Mouse (Mus musculus): ENCODE measurements around the gene Pdia3. TPM values are rescaled to one million over a fixed set of nuclear protein-coding genes. Genes with fewer than 3 reads are reported as not detected.
"Not testable (repeated sequence)": the region's sequence is repeated elsewhere in the genome, so short reads cannot be mapped to it uniquely, and the experiment has no call there.

Pdia3 gene
- 291 and 374 TPM in 2 replicates for polyA plus RNA-seq (2015; fragmentation: Nextera tagmentation; extraction: Ambion mirVana)

DNA sequence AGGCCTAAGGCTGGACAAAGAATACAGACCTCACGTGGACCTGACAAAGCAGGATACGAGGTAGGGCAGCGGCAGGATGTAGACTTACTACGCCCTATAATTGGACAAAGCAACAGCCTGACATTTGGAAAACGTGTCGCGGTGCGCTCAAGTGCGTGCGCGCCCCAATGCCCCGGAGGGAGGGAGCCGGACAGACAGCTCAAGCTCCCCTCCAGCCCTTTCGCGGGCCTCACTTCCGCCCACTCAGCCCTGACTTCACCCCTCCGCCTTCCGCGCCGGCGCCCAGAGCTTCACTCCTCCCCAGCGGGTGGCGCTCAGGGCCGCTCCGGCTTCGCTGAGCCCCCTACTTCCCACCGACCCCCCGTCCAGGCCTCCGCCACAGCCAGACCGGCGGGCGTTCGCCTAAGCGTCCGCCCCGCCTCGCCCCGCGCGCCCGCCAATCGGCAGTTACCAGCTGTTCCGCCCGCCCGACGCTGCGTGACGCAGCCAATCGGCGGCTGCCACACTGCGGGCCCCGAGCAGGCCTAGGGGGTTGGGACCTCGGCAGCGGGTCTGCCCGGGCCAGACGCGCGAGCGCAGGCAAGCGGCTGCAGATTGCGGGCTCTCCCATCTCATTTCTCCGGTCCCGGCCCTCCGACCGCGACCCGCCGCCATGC, at the start of gene Pdia3, which contains the start of gene Catsper2:
Gene Pdia3, plus strand, starts transcription at position 389 of the 656 bp plus-strand sequence.
Gene Catsper2, minus strand, starts transcription at position 406 of the 656 bp plus-strand sequence.
- under 1% methylated on average over 68 of the region's 68 CpGs for WGBS (ENCODE audit: insufficient replicate concordance)
- DNase-seq (peak; percentile 94), ATAC-seq (ENCODE audit: low read depth) (peak; percentile 97)
- H3K27me3 ChIP-seq, result no peaks in the 10 kb centered on the region
- peak within 1 kb of the TSS; percentile 88 for H3K4me2 ChIP-seq
- peaks cover 52% of the 10 kb centered on the region for H3K4me1 ChIP-seq (replicated peaks)
- H3K36me3 ChIP-seq, result peaks cover 24% of the 10 kb centered on the region
- H3K27ac ChIP-seq, result peak within 1 kb of the TSS; percentile 95
- peak within 1 kb of the TSS; percentile 98 for H3K4me3 ChIP-seq (replicated peaks)
- peak within 1 kb of the TSS; percentile 99 for H3K9ac ChIP-seq
- no peaks in the 10 kb centered on the region for H3K9me3 ChIP-seq (replicated peaks)

DNA sequence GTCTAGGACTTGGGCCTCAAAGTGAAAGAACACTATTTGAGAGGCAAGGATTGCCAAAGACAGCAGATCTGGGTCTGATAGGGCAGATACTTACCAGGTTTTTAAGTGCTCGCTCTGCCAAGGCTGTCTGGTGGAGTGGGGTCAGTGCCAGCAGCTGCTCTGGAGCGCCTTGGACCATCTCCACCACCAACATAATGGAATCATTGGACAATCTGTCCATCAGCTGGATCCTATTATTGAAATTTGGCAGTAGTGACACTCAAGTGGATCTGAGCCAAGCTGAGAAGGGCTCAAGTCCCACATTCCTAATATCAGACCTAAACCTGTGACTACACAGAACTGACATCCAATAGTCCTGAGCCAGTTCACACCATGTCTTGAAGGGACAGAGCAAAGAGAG, 44.7 kb upstream of the Pdia3 start:
- DNase-seq, result no peak
- Histone ChIP-seq H3K4me1 (replicated peaks) (no peaks in the 10 kb centered on the region), H3K4me2 (no peak overlapping the region), H3K9me3 (replicated peaks) (no peaks in the 10 kb centered on the region), H3K36me3 (no peaks in the 10 kb centered on the region), H3K27ac (no peak overlapping the region), H3K27me3 (no peaks in the 10 kb centered on the region), H3K9ac (no peak overlapping the region), H3K4me3 (replicated peaks) (no peak overlapping the region)
- WGBS (ENCODE audit: insufficient replicate concordance), result 63% methylated on average over 2 of the region's 2 CpGs
- no peak for ATAC-seq (ENCODE audit: low read depth)

DNA sequence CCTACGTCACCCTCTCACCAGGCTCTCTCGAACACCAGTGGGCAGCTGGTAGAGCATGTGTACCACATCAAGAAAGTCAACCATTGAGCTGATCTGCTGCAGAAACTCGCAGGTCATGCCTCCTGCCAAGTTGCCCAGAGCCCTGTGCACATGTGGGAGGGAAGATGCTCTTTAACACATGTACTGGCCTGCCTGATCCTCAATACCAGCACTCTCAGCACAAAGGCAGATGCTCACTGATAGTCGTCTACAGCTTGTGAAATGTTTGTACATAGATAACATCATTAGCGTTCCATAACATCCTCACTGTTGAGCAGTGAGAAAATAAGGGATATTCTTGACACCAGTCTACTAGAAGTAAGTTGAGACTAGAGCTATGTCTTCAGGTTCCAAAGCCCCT, 42.7 kb upstream of the Pdia3 start:
- Histone ChIP-seq H3K4me3 (replicated peaks) (no peak overlapping the region), H3K27me3 (no peaks in the 10 kb centered on the region), H3K4me1 (replicated peaks) (no peaks in the 10 kb centered on the region), H3K9ac (no peak overlapping the region), H3K9me3 (replicated peaks) (no peaks in the 10 kb centered on the region), H3K27ac (no peak overlapping the region), H3K4me2 (no peak overlapping the region), H3K36me3 (no peaks in the 10 kb centered on the region)
- WGBS (ENCODE audit: insufficient replicate concordance), result 58% methylated on average over 5 of the region's 5 CpGs
- ATAC-seq (ENCODE audit: low read depth) (no peak), DNase-seq (no peak)

DNA sequence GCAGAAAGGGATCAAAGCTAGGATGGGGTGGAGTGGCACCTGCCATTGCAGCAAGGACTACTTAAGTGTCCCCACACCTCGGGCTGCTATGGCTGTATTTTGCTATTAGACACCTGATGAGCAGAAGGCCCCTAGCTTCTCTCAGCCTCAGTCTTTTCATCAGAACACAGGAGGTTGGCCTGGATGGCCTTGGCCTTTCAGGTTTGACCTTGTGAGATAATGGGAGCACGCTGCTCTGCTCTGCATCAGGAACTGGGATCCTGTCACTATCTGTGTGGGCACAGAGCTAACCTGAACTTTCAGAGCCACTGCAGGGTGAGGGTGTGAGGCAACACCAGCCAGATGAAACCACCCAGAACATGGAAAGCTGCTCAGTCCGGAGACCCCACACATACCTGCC, 41.3 kb upstream of the Pdia3 start:
- DNase-seq (no peak), ATAC-seq (ENCODE audit: low read depth) (no peak)
- no peak overlapping the region for H3K27ac ChIP-seq
- no peaks in the 10 kb centered on the region for H3K36me3 ChIP-seq
- H3K9me3 ChIP-seq (replicated peaks), result no peaks in the 10 kb centered on the region
- no peaks in the 10 kb centered on the region for H3K27me3 ChIP-seq
- no peak overlapping the region for H3K9ac ChIP-seq
- no peaks in the 10 kb centered on the region for H3K4me1 ChIP-seq (replicated peaks)
- 68% methylated on average over 3 of the region's 3 CpGs for WGBS (ENCODE audit: insufficient replicate concordance)
- H3K4me2 ChIP-seq, result no peak overlapping the region
- H3K4me3 ChIP-seq (replicated peaks), result no peak overlapping the region

DNA sequence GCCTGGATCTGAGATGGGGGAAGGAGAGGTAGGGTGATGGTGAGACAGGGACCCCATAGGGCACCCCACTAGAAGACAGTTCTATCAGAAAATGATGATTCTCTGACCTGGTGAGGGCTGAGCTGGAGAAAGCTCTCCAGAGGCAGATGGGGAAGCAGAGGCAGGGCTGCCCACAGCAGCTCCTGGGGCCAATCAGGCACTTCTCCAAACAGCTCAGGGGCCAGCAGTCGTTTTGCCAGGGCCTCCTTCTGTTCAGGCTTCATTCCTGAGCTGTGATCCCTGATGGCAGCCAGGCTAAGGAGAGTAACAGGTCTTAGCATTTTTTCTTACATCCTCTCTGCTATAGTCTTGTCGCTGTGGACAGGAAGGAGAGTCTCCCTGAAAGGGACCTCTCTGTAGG, 38.8 kb upstream of the Pdia3 start:
- no peak for ATAC-seq (ENCODE audit: low read depth)
- WGBS (ENCODE audit: insufficient replicate concordance), result 27% methylated on average over 2 of the region's 2 CpGs

DNA sequence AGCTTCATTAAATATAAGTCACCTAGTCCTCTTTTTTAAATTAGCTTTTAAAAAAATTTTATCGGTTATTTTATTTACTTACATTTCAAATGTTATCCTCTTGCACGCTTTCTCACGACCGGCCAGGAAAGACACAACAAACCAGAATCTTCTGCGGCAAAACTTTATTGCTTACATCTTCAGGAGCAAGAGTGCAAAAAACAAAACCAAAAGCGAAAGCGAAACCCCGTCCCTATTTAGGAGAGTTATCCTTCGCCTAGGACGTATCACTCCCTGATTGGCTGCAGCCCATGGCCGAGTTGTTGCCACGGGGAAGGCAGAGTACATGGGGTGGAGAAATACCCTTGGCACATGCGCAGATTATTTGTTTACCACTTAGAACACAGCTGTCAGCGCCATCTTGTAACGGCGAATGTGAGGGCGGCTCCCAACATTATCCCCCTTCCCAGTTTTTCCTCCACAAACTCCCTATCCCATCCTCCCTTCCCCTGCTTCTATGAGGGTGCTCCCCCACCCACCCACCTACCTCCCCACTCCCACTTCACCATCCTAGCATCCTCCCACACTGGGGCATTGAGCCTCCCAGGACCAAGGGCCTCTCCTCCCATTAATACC, 26.5 kb upstream of the Pdia3 start, which contains the start of gene Strc:
Gene Strc, minus strand, starts transcription at position 208 of the 615 bp plus-strand sequence.
- DNase-seq; H3K4me3 ChIP-seq (replicated peaks); H3K9me3 ChIP-seq (replicated peaks); ATAC-seq (ENCODE audit: low read depth); H3K36me3 ChIP-seq; H3K4me1 ChIP-seq (replicated peaks); H3K27me3 ChIP-seq; H3K9ac ChIP-seq; H3K4me2 ChIP-seq; H3K27ac ChIP-seq: not testable (repeated sequence)
- WGBS (ENCODE audit: insufficient replicate concordance), result 85% methylated on average over 17 of the region's 17 CpGs

More for the DNA sequence above, 38.8 kb upstream of the Pdia3 start:
- no peak for DNase-seq
- Histone ChIP-seq H3K27ac (no peak overlapping the region), H3K4me3 (replicated peaks) (no peak overlapping the region), H3K9me3 (replicated peaks) (no peaks in the 10 kb centered on the region), H3K9ac (no peak overlapping the region), H3K4me2 (no peak overlapping the region), H3K4me1 (replicated peaks) (no peaks in the 10 kb centered on the region), H3K36me3 (no peaks in the 10 kb centered on the region), H3K27me3 (no peaks in the 10 kb centered on the region)

DNA sequence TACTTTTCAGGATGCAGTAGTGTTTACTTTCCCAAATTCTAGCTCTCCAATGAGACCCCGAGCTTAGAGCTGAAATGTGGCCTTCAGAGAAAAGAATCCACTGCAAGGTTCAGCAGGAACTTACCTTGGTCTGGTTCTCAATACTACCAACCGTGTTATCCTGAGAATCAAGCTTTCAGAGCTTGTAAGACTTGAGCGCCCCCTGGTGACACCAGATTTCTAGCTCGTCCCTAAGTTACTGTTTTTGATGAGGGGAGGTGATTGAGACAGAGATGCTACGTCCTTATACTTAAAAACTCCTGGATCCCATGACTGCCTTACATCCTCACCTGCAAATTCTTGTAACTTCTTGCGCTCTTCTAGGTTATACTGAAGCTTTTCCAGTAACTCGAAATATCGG, 17.0 kb upstream of the Pdia3 start:
- Histone ChIP-seq H3K36me3 (no peaks in the 10 kb centered on the region), H3K4me2 (no peak overlapping the region), H3K27ac (no peak overlapping the region), H3K4me1 (replicated peaks) (no peaks in the 10 kb centered on the region), H3K4me3 (replicated peaks) (no peak overlapping the region), H3K9ac (no peak overlapping the region), H3K9me3 (replicated peaks) (no peaks in the 10 kb centered on the region), H3K27me3 (no peaks in the 10 kb centered on the region)
- 16% methylated on average over 8 of the region's 8 CpGs for WGBS (ENCODE audit: insufficient replicate concordance)
- ATAC-seq (ENCODE audit: low read depth) (no peak), DNase-seq (peak; percentile 40)

DNA sequence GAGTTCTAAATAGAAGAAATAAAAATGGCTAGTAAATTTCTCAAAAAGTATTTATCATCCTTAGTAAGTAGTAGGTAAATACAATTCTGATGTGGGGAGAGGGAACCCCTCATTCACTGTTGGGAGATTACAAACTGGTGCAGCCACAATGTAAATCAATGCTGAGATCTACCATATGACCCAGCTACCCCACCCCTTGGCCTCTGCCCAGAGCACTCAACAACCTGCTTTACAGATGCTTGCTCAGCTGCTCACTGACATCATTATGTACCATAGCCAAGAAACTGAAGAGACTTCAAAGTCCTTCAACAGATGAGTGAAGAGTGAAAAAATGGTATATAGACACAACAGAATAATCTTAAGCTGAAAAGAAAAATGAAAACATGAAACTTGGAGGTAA, 10.3 kb upstream of the Pdia3 start:
- no peaks in the 10 kb centered on the region for H3K4me1 ChIP-seq (replicated peaks)
- no peaks in the 10 kb centered on the region for H3K9me3 ChIP-seq (replicated peaks)
- no peaks in the 10 kb centered on the region for H3K36me3 ChIP-seq
- DNase-seq (no peak), ATAC-seq (ENCODE audit: low read depth) (no peak)
- H3K4me3 ChIP-seq (replicated peaks), result no peak overlapping the region
- H3K4me2 ChIP-seq, result no peak overlapping the region
- no peak overlapping the region for H3K27ac ChIP-seq
- H3K27me3 ChIP-seq, result no peaks in the 10 kb centered on the region
- no peak overlapping the region for H3K9ac ChIP-seq

DNA sequence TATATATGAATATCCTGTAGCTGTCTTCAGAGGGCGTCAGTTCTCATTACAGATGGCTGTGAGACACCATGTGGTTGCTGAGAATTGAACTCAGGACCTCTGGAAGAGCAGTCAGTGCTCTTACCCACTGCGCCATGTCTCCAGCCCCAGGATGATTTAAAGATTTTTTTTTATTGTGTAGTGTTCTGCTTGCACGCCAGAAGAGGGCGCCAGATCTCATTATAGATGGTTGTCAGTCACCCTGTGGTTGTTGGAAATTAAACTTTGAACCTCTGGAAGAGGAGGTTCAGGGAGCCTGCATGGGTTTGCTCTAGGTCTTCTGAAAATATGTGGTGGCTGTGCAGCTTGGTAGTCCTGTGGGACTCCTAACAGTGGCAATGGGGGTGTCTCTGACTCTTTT, 5.4 kb upstream of the Pdia3 start:
- Histone ChIP-seq H3K27ac (no peak overlapping the region), H3K4me1 (replicated peaks) (peaks cover 12% of the 10 kb centered on the region), H3K9ac (no peak overlapping the region), H3K27me3 (no peaks in the 10 kb centered on the region), H3K4me2 (no peak overlapping the region), H3K9me3 (replicated peaks) (no peaks in the 10 kb centered on the region), H3K4me3 (replicated peaks) (no peak overlapping the region), H3K36me3 (no peaks in the 10 kb centered on the region)
- DNase-seq (peak; percentile 55), ATAC-seq (ENCODE audit: low read depth) (peak; percentile 27; the same call in 1 of the 2 replicates)
- 24% methylated on average over 4 of the region's 4 CpGs for WGBS (ENCODE audit: insufficient replicate concordance)

DNA sequence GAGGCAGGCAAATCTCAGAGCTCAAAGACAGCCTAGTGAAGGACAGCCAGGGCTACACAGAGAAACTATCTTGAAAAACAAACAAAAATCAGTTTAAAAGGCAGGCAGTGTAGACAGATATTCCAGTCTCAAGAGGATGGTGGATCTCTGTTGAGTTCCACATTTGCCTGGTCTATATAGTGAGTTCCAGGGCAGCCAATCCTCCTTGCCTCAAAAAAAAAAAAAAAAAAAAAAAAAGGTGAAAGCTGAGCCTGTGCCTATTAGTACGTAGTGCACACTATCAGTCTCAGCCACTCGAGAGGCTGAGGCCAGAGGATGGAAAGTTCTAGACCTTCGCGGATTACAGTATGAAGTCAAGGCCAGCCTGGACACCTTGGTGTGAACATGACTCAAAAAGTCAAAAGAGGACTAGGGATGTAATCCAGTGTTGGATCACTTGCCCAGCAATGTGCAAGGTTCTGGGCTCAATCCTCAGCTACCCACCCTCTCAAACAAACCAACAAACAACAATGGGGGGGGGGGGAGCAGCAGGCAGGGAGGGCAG, 660 bp upstream of the Pdia3 start:
- peak; percentile 11; the same call in 1 of the 2 replicates for ATAC-seq (ENCODE audit: low read depth)
- 2% methylated on average over 4 of the region's 4 CpGs for WGBS (ENCODE audit: insufficient replicate concordance)
- H3K9ac ChIP-seq, result peak overlapping the region; percentile 99
- peak overlapping the region; percentile 88 for H3K4me2 ChIP-seq
- peak overlapping the region; percentile 98 for H3K4me3 ChIP-seq (replicated peaks)
- H3K9me3 ChIP-seq (replicated peaks), result no peaks in the 10 kb centered on the region
- H3K27me3 ChIP-seq, result no peaks in the 10 kb centered on the region
- DNase-seq, result peak; percentile 42
- peak overlapping the region; percentile 95 for H3K27ac ChIP-seq
- H3K36me3 ChIP-seq, result peaks cover 18% of the 10 kb centered on the region
- peaks cover 49% of the 10 kb centered on the region for H3K4me1 ChIP-seq (replicated peaks)

DNA sequence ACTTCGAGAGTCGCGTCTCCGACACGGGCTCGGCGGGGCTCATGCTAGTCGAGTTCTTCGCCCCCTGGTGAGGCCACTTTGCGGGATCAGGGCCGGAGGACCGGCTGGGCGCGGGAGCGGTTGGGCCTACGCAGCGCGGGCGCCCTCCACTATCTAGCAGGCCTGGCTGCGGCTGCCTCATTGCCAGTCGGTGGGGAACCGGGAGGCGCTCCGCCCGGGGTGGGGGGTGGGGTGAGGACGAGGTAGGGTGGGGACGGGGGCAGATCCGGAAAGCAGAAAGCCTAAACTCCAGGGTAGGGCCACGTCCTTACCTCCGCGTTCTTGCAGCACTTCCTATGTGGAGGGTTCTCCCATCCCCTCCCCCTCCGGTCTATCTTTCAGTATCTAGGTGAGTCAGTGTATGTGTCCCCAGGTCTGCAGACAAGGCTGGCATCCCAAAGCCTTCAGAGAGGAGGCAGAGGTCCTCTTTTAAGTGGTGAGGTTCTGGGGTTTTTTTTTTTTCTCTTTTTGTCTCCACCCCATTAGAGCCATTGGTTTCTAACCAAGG, 637 bp downstream of the Pdia3 start:
- Histone ChIP-seq H3K4me3 (replicated peaks) (peak overlapping the region; percentile 98), H3K27ac (peak overlapping the region; percentile 95), H3K36me3 (peaks cover 30% of the 10 kb centered on the region), H3K27me3 (no peaks in the 10 kb centered on the region), H3K4me2 (peak overlapping the region; percentile 88), H3K4me1 (replicated peaks) (peaks cover 59% of the 10 kb centered on the region), H3K9me3 (replicated peaks) (no peaks in the 10 kb centered on the region), H3K9ac (peak overlapping the region; percentile 99)
- ATAC-seq (ENCODE audit: low read depth) (peak; percentile 70), DNase-seq (peak; percentile 40)
- 0% methylated on average over 32 of the region's 32 CpGs for WGBS (ENCODE audit: insufficient replicate concordance)
